Mouse (Mus musculus) intestine, embryonic 14.5 days (tissue): Measurements from ENCODE around the gene Gpr18. TPM values are rescaled to one million over a fixed set of nuclear protein-coding genes. Genes with fewer than 3 reads are reported as not detected.
A peak's percentile ranks its signal among the peaks of the same experiment; 100 is the strongest.

ENCODE experiments used
- ATAC-seq: fragments of 200-750 bp; cut with Nextera tagmentation; replicated peaks from 2 replicates; pipeline ENCODE4 v1.8.0; 2017; ENCODE audit warnings: low read depth, moderate number of reproducible peaks, moderate TSS enrichment, moderate library complexity; ENCODE audit not compliant: low FRiP score, low TSS enrichment
- DNase-seq: peaks from one replicate; pipeline ENCODE4 v3.0.0-alpha.2; 2018; ENCODE audit warnings: low spot score
- H3K27ac ChIP-seq: fragments of 300-500 bp; sonication (generic); 2 replicates; pipeline ENCODE4 v1.5.1; 2014; ENCODE audit warnings: low read depth, mild to moderate bottlenecking, control low read depth
- H3K27me3 ChIP-seq: fragments of 300-500 bp; sonication (generic); replicated peaks from 2 replicates; pipeline ENCODE4 v1.6.1; 2014; ENCODE audit warnings: low read length, control low read depth; ENCODE audit not compliant: control insufficient read depth, insufficient read depth
- H3K36me3 ChIP-seq: fragments of 300-500 bp; sonication (generic); 2 replicates; pipeline ENCODE4 v1.6.1; 2014; ENCODE audit warnings: low read length, control low read depth; ENCODE audit not compliant: control insufficient read depth, insufficient read depth
- H3K4me1 ChIP-seq: fragments of 300-500 bp; sonication (generic); replicated peaks from 2 replicates; pipeline ENCODE4 v1.6.1; 2014; ENCODE audit warnings: low read length, control low read depth, mixed read lengths; ENCODE audit not compliant: control insufficient read depth, insufficient read depth
- H3K4me2 ChIP-seq: fragments of 300-500 bp; sonication (generic); 2 replicates; pipeline ENCODE4 v1.6.1; 2014; ENCODE audit warnings: low read length
- H3K4me3 ChIP-seq: fragments of 300-500 bp; sonication (generic); 2 replicates; pipeline ENCODE4 v1.5.1; 2014; ENCODE audit warnings: low read depth, low read length, control low read depth, mixed read lengths
- H3K9ac ChIP-seq: fragments of 300-500 bp; sonication (generic); 2 replicates; pipeline ENCODE4 v1.6.1; 2014; ENCODE audit warnings: mild to moderate bottlenecking, low read length
- H3K9me3 ChIP-seq: fragments of 300-500 bp; sonication (generic); 2 replicates; pipeline ENCODE4 v1.6.1; 2016; ENCODE audit warnings: low read length, control low read depth; ENCODE audit not compliant: control insufficient read depth
- WGBS: fragments of 180-500 bp; shearing (Covaris S2); extraction: QIAGEN DNeasy Blood & Tissue Kit; methylation state at CpG from one replicate; pipeline ENCODE4 v1.1.7; 2014; 5-methylcytosine and 5-hydroxymethylcytosine counted together
- polyA plus RNA-seq: library from polyadenylated mRNA; unstranded; fragments of >200 nt; fragmentation: Nextera tagmentation; extraction: Ambion mirVana; gene quantifications from 2 replicates; pipeline ENCODE4 v1.2.1, GENCODE M21; 2014

Gene Gpr18
- polyA plus RNA-seq, 1 experiment from 2014 or later, result 0.62 TPM

DNA sequence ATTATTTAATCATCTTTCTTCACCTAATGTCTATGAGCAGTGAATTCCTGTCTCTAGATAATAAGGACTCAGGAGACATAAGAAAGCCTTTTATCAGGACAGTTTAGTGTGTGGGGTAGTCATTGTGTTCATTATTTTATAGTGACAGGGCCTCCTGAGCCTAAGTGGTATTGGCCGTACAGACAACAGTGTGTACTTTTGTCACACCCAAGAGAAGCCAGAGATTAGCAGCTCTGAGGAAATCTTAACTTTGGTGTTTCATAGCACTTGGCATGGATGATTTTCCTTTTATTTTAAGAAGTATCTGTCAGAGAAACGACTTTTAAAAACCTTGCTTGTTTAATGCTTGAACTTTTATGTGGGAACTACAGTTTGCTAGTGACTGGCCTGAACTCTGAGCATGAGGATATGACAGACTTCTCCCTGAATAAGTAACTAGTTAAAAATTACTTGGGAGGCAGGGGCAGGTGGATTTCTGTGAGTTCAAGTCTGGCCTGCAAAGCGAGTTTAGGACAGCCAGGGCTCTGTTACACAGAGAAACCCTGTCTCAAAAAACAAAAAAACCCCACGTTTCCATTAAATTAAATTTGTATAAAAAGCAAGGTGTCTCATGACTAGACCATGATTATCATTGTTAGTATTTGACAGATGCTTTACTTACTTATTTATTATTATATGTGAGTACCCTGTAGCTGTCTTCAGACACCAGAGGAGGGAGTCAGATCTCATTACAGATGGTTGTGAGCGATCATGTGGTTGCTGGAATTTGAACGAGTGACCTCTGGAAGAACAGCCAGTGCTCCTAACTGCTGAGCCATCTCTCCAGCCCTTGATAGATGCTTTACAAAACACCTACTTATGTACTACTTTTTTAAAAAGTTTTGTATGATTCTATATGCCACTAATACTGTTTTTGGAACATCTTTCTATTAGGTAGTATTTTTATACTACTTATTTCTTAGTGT, 19.2 kb downstream of the Gpr18 start:
- DNase-seq (no peak), ATAC-seq (no peak)
- H3K4me3 ChIP-seq, result no peak overlapping the region
- no peak overlapping the region for H3K4me2 ChIP-seq
- 53% methylated on average over 6 of the region's 6 CpGs for WGBS
- H3K9ac ChIP-seq, result no peak overlapping the region
- H3K27ac ChIP-seq, result no peak overlapping the region
- H3K9me3 ChIP-seq, result no peaks in the 10 kb centered on the region
- H3K36me3 ChIP-seq, result no peaks in the 10 kb centered on the region
- peaks cover 4% of the 10 kb centered on the region for H3K4me1 ChIP-seq
- no peaks in the 10 kb centered on the region for H3K27me3 ChIP-seq

DNA sequence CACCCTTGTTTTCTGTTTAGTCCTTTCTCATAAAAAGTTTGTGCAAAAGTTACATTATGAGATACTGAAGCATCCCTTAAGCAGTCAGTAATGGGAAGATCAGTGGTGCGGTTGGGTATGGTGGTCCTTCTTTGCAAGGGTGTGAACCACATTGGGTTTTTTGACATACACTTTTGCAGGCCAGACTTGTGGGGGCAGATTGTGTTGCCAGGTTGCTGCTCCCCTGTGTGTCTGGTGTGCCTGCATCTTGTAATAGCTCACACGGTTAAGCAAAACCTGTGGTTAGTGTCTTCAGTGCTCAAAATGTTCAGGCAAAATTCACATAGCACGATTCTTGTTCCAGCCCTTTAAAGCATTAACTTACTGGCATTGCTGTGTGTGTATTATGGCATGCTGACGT, 20.3 kb downstream of the Gpr18 start:
- no peaks in the 10 kb centered on the region for H3K27me3 ChIP-seq
- no peak overlapping the region for H3K4me3 ChIP-seq
- 84% methylated on average over 4 of the region's 4 CpGs for WGBS
- ATAC-seq (no peak), DNase-seq (no peak)
- H3K4me1 ChIP-seq, result peaks cover 4% of the 10 kb centered on the region
- H3K36me3 ChIP-seq, result no peaks in the 10 kb centered on the region; the same call in 1 of the 2 replicates
- no peak overlapping the region for H3K27ac ChIP-seq
- no peak overlapping the region for H3K4me2 ChIP-seq
- no peak overlapping the region for H3K9ac ChIP-seq
- no peaks in the 10 kb centered on the region for H3K9me3 ChIP-seq

DNA sequence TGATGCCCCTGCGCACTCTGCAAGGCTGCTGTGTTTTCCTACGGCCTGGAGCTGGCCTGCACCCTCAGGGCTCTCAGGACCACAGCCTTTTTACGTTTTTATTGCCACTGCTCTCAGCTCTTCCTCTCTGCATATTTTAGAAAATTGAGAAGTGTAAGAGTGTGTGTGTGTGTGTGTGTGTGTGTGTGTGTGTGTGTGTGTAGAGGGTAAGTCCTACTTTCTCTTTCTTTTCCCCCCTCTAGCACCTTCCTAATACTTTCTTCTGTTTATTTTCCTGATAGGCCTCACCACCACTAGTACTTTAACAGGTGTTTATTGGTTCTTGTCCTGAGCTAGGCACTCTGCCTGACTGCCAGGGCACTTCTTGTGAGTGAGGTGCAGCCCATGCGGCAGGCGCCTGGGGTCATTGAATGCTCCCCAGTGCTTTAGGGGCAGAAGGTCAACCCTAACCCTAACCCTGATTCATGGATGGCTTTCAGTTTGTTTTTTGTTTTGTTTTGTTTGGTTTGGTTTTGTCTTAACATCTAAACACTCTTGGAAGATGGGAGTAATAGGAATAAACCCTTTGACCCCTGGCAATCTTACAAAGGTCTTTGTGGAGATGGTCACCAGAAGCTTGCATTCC, 21.0 kb downstream of the Gpr18 start:
- no peak for DNase-seq
- H3K4me1 ChIP-seq, result peaks cover 4% of the 10 kb centered on the region
- H3K36me3 ChIP-seq, result no peaks in the 10 kb centered on the region; the same call in 1 of the 2 replicates
- H3K9ac ChIP-seq, result no peak overlapping the region
- no peaks in the 10 kb centered on the region for H3K27me3 ChIP-seq
- no peak overlapping the region for H3K4me2 ChIP-seq
- no peaks in the 10 kb centered on the region for H3K9me3 ChIP-seq
- H3K4me3 ChIP-seq, result no peak overlapping the region
- ATAC-seq, result no peak
- 61% methylated on average over 5 of the region's 5 CpGs for WGBS
- no peak overlapping the region for H3K27ac ChIP-seq

DNA sequence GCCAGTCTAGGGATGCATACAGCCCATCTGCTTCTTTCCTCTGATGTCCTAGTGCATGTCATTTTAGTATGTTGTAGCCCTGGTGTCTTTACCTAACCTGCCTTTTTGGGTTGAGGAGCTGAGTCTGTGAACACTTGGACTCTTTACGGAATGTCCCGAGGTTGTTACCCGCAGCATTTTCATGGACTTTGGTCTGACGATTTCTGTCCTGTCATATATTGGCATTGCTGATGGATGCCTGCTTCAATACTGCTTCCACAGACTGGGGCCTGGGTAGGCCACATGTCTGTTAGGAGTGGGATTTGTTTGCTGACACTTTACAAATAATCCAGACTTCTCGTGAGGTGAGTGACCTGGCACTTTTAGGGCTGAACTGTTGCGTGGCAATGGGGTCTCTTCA, 21.8 kb downstream of the Gpr18 start:
- ATAC-seq, result no peak
- Histone ChIP-seq H3K4me2 (no peak overlapping the region), H3K9ac (no peak overlapping the region), H3K27ac (no peak overlapping the region), H3K4me1 (peaks cover 4% of the 10 kb centered on the region), H3K27me3 (no peaks in the 10 kb centered on the region), H3K36me3 (no peaks in the 10 kb centered on the region; the same call in 1 of the 2 replicates), H3K4me3 (no peak overlapping the region), H3K9me3 (no peaks in the 10 kb centered on the region)
- 62% methylated on average over 6 of the region's 6 CpGs for WGBS
- DNase-seq, result no peak

DNA sequence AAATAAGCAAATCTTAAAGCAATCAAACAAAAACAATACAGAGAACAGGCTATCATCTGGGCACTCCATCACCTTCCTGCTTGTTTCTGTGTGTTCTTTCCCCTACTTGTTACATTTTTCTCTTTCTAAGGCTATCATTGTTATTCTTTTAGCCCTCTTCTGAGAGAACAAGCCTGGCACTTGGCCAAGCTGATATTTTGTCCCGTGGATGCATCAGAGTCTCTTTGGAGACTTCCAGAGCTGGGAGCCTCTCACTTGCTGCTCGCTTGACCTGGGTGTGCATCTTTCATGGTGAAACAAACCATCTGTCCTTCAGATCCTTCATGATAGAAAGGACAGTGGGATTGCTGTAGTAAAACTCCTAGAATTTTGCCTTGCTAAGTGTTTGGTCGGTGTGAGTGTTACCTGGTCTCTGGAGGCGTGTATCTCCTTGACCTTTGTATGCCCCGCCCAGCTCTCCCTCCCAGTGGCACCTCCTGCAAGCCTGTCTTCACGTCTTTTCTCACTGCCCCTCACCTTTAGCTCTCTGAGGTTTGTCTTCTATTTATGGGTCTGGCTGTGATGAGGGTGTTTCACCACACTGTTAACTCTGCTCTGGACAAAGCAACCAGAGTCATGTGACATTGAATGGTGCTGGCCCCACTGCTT, 31.3 kb downstream of the Gpr18 start:
- Histone ChIP-seq H3K27me3 (no peaks in the 10 kb centered on the region), H3K4me1 (peaks cover 15% of the 10 kb centered on the region; the same call in 1 of the 2 replicates), H3K36me3 (peaks cover 5% of the 10 kb centered on the region; the same call in 1 of the 2 replicates), H3K9me3 (no peaks in the 10 kb centered on the region), H3K4me3 (no peak overlapping the region), H3K27ac (no peak overlapping the region), H3K9ac (no peak overlapping the region), H3K4me2 (no peak overlapping the region)
- 40% methylated on average over 6 of the region's 6 CpGs for WGBS
- no peak for DNase-seq
- no peak for ATAC-seq

DNA sequence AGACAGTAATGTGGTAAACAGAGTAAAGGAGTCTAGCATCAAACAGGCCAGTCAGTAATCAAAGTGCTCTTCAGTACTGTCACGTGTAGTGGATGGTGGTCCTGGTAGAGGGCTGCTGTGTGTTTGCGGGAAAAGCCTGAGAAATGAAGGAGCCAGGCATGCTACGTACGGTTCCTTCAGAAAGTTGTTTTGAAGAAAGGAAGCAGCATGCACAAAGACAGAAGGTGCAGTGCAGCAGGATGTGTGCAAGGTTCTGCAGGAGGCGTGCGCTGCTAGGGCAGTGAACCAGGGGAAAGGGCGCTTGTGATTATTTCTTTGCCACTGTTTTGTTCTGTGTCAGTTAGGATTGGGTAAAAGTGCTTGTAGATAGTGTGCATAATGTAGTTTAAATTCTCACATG, 34.4 kb downstream of the Gpr18 start:
- ATAC-seq (no peak), DNase-seq (no peak)
- peaks cover 5% of the 10 kb centered on the region; the same call in 1 of the 2 replicates for H3K36me3 ChIP-seq
- no peak overlapping the region for H3K4me3 ChIP-seq
- peaks cover 18% of the 10 kb centered on the region; the same call in 1 of the 2 replicates for H3K4me1 ChIP-seq
- H3K4me2 ChIP-seq, result no peak overlapping the region
- H3K27ac ChIP-seq, result no peak overlapping the region
- 76% methylated on average over 7 of the region's 7 CpGs for WGBS
- no peak overlapping the region for H3K9ac ChIP-seq
- no peaks in the 10 kb centered on the region for H3K27me3 ChIP-seq
- no peaks in the 10 kb centered on the region for H3K9me3 ChIP-seq

DNA sequence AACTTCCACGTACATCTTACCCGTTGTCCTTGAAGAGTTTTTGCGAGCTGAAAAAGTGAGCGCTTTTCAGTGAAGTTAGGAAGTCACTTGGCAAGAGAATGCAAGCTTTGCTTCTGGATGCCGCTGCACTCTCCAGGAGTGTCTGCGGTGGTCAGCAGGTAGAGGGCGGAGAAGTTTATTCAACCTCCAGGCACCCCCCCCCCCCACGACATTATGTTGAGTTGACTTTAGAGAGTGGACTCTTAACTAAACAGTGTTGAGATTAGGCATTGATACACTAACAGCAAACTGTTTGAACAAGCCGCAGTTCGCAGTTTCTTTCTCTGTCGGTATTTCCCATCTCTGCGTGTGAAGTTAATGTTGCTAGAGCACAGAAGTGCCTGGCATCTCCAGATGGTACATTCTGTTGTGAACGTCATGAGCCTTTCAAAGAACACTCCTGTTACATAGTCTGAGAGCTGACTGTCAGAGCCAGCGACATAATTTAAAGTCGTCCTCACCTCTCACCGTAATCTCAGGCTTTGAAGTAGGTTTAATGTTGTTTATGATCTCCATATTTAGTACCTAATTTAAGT, 36.2 kb downstream of the Gpr18 start:
- Histone ChIP-seq H3K27ac (peak overlapping the region; percentile 95; the same call in 1 of the 2 replicates), H3K36me3 (no peaks in the 10 kb centered on the region), H3K4me2 (peak overlapping the region; percentile 96), H3K9me3 (no peaks in the 10 kb centered on the region), H3K27me3 (no peaks in the 10 kb centered on the region), H3K9ac (peak overlapping the region; percentile 82), H3K4me1 (peaks cover 13% of the 10 kb centered on the region; the same call in 1 of the 2 replicates), H3K4me3 (peak overlapping the region; percentile 94)
- ATAC-seq, result no peak
- no peak for DNase-seq
- WGBS, result 11% methylated on average over 16 of the region's 16 CpGs

DNA sequence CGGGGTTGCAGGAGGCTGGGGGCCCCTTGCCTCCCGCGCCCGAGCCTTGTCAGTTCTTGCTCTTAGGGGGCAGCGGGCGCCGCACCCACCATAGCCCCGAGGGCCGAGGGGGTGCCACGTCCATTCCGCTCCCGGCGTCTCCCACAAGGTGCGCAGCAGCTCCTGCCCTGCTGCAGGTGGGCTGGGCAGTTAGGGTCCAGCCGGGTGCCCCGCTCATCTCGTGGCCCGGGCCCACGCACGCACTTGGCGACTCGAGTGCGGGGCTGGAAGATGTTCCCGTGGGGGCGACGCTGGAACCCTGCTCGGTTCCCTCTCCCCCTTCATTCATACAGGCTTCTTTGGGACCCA, 36.7 kb downstream of the Gpr18 start:
- Histone ChIP-seq H3K4me3 (peak overlapping the region; percentile 94), H3K4me2 (peak overlapping the region; percentile 96), H3K27ac (peak overlapping the region; percentile 95; the same call in 1 of the 2 replicates), H3K4me1 (peaks cover 8% of the 10 kb centered on the region; the same call in 1 of the 2 replicates), H3K27me3 (no peaks in the 10 kb centered on the region), H3K36me3 (no peaks in the 10 kb centered on the region), H3K9me3 (no peaks in the 10 kb centered on the region), H3K9ac (peak overlapping the region; percentile 82)
- ATAC-seq (no peak; the same call in 1 of the 2 replicates), DNase-seq (no peak)
- WGBS, result under 1% methylated on average over 26 of the region's 27 CpGs
